Mouse (Mus musculus): ENCODE results near the gene Mettl16. TPM values are rescaled to one million over a fixed set of nuclear protein-coding genes. Genes with fewer than 3 reads are reported as not detected.
A peak's percentile ranks its signal among the peaks of the same experiment; 100 is the strongest.

The Mettl16 gene
- total RNA-seq, 2 experiments from 2014 or later = 11.5 to 13.6 TPM

DNA sequence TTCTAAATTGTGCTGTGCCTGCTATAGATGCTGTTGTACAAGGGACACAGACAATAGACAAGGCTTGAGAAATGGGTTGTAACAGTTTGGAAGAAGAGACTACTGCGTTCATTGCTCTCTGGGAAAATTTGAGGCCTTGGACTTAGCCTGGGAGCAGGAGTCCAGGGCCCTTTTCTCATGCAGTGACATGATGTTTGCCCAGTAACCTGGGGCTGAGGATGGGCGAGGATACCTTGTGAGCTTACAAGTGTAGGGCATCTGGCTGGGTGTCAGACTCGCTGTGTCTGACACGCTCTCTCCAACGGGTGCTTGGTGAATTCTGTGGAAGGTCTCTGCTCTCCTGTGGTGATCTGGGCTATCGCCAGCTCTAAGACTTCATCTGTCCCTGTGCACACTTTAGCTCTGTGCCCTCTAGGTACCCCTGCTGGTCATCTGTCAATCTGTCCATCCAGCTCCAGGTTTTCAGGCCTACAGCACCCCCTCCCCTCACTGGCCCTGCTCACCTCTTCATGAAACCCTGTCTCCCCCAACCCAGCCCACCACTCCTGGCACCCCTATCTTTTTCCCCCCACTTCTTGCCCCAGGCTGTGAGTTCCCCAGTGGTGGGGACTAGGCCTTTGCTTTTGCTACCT is 65.1 kb downstream of the Mettl16 start:
- Histone ChIP-seq H3K4me3 (no peak overlapping the region), H3K27ac (peak overlapping the region; percentile 99)
- DNase-seq = no peak
- no peak for TF ChIP-seq CTCF (IDR thresholded peaks at IDR 0.05)
- intact Hi-C loops (cut with DNase I) = no loop called here

DNA sequence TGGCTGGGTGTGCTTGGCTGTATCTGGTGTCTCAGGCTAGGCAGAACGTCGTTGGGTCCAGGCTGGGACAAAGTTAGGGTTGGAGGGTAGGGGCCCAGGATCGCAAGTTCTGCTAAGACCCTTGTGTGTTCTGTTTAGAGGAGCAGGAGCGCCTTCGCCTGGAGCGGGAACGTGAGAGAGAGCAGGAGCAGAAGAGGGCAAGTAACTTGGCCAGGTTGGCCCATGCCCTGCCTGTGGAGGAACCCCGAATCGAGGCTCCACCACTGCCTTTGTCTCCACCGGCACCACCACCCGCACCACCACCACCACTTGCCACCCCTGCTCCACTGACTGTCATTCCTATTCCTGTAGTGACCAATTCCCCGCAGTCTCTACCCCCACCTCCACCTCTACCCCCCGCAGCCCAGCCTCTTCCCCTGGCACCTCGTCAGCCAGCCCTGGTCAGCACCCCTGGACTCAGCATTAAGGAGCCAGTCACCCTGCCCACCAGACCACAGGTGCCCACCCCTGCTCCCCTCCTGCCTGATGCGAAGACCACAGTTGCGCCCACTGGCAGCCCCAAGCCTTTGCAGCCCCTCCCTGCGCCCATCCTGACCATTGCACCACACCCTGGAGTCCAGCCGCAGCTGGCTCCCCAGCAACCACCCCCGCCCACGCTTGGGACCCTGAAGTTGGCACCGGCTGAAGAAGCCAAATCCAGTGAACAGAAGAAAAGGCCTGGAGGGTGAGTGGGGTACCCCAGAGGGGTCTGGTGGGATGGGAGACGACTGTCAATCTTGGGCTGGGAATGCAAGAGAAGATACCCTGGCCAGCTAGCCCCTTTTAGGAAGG is 65.8 kb downstream of the Mettl16 start:
- intact Hi-C loops (cut with DNase I) = no loop called here

DNA sequence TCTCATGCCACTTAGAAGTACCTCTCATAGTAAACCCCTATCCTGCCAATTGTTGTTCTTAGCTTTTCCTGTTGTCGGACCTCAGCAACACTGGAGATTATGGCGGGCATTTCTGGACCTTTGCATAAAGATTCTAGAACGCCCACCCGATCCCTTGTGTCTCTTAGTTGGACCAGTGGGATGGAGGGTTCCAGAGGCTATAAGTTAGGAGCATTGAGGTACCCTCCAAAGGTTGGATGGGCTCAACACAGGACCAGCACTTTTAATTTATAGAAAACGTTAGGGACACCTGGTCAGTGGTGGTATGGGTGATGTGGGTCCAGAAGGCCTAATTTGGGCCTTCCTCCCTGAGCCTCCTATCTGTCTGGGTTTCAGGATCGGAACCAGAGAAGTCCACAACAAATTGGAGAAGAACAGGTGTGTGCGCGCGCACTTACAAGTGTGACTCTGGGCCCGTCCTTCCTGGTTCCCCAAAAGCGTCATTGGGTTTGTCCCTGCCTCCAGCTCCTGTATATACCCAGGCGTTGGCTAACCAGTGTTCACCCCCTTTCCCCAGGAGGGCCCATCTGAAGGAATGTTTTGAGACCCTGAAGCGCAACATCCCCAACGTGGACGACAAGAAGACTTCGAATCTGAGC is 66.5 kb downstream of the Mettl16 start:
- TF ChIP-seq CTCF (IDR thresholded peaks at IDR 0.05) = no peak

More for the DNA sequence above, 65.8 kb downstream of the Mettl16 start:
- no peak for DNase-seq
- peak overlapping the region; percentile 99 for H3K27ac ChIP-seq
- no peak overlapping the region for H3K4me3 ChIP-seq
- TF ChIP-seq CTCF (IDR thresholded peaks at IDR 0.05) = no peak

GRCm38 (mm10) chr11:74837694-74838431 is 67.2 kb downstream of the Mettl16 start:
- intact Hi-C loops (cut with DNase I) = loop anchor here (1.0 kb wide), 1 partner anchor 8 kb away; the partner anchor contains the start of gene Mnt

More for the DNA sequence above, 66.5 kb downstream of the Mettl16 start:
- no peak for DNase-seq
- intact Hi-C loops (cut with DNase I) = no loop called here
- H3K4me3 ChIP-seq = peak overlapping the region; percentile 76
- peak overlapping the region; percentile 99 for H3K27ac ChIP-seq

DNA sequence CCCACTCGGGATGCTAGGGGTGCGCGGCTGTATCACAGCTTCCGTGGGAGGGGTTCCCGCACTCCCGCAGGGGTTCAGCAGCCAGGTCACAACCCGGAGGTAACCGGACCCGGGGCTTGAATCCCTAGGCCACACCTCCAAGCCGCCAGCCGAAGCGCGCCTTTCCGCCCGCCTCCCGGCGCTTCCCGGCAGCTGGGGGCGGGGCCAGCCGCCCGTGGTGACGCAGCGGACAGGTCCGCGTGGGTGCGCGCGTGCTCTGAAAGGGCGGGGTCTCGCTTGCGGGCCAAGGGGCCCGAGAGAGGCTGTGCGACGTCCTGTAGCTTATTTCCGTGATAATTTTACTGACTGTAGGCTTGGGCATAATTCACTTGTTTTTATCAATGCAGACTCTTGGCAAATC is 67.8 kb downstream of the Mettl16 start:
- intact Hi-C loops (cut with DNase I) = loop anchor here (1.0 kb wide), 1 partner anchor 8 kb away; the partner anchor contains the start of gene Mnt
- TF ChIP-seq CTCF (IDR thresholded peaks at IDR 0.05) = no peak

More at GRCm38 (mm10) chr11:74837694-74838431, 67.2 kb downstream of the Mettl16 start:
- DNase-seq = peak; percentile 98
- peak; percentile 1; the same call in 1 of the 2 replicates for TF ChIP-seq CTCF (IDR thresholded peaks at IDR 0.05)
- Histone ChIP-seq H3K4me3 (peak overlapping the region; percentile 76), H3K27ac (peak overlapping the region; percentile 99)

DNA sequence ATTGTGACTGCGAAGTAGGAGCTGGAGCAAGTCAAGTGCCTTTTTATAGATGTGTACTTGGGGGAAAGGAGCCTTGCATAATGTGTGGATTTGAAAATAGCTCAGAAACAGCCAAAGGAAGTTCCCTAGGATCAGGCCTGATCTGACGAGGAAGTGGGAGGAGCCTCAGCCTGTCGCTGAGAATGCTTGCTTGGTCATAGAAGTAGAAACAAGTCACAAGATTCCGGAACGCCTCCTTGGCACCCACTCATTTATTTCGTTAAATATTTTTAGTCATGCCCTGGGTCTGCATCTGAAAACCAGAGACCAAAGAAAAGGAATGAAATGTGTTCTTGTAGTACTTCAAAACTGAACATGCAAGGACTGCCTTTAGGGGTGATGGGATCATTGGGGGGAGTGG is 68.3 kb downstream of the Mettl16 start:
- DNase-seq = peak; percentile 66
- H3K4me3 ChIP-seq = peak overlapping the region; percentile 76
- peak overlapping the region; percentile 99 for H3K27ac ChIP-seq
- TF ChIP-seq CTCF (IDR thresholded peaks at IDR 0.05) = no peak
- intact Hi-C loops (cut with DNase I) = loop anchor here (1.0 kb wide), 1 partner anchor 9 kb away; the partner anchor contains the start of gene Mnt

More for the DNA sequence above, 67.8 kb downstream of the Mettl16 start:
- peak overlapping the region; percentile 99 for H3K27ac ChIP-seq
- peak; percentile 98 for DNase-seq
- peak overlapping the region; percentile 76 for H3K4me3 ChIP-seq

GRCm38 (mm10) chr11:74839860-74840715 is 69.5 kb downstream of the Mettl16 start:
- H3K27ac ChIP-seq = peak overlapping the region; percentile 99
- H3K4me3 ChIP-seq = no peak overlapping the region
- intact Hi-C loops (cut with DNase I) = loop anchor here (10.0 kb wide), 1 partner anchor 115 kb away; the partner anchor contains the start of gene Pafah1b1
- DNase-seq = no peak
- TF ChIP-seq CTCF (IDR thresholded peaks at IDR 0.05) = no peak

DNA sequence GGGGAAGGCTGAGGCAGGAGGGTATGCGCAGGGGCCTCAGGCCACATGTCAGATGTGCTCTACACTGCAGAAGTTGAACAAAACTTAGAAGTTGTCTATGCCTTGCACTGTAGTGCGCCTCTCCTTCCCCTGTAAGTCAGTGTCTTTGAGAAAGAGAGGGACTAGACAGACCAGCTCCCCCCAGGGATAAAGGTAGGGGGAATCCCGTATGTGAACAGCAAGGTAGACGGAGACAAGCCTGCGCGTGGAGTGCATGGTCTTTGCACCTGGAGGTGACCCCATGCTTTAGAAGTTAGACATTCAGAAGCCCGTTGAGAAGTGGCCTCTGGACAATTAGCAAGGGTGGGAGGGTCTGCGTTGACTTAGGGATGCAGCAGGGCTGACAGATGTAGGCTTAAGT is 70.1 kb downstream of the Mettl16 start:
- no peak for DNase-seq
- Histone ChIP-seq H3K27ac (peak overlapping the region; percentile 46; the same call in 1 of the 2 replicates), H3K4me3 (no peak overlapping the region)
- TF ChIP-seq CTCF (IDR thresholded peaks at IDR 0.05) = no peak
- intact Hi-C loops (cut with DNase I) = loop anchor here (10.0 kb wide), 1 partner anchor 116 kb away; the partner anchor contains the start of gene Pafah1b1

- no peak for DNase-seq
- H3K4me3 ChIP-seq = no peak overlapping the region
- intact Hi-C loops (cut with DNase I) = loop anchor here (10.0 kb wide), 1 partner anchor 117 kb away; the partner anchor contains the start of gene Pafah1b1
- TF ChIP-seq CTCF (IDR thresholded peaks at IDR 0.05) = no peak
- H3K27ac ChIP-seq = peak overlapping the region; percentile 46
Measured at GRCm38 (mm10) chr11:74841366-74841765, 70.7 kb downstream of the Mettl16 start.

GRCm38 (mm10) chr11:74842045-74842444 is 71.4 kb downstream of the Mettl16 start:
- H3K27ac ChIP-seq = peak overlapping the region; percentile 46
- DNase-seq = no peak
- H3K4me3 ChIP-seq = no peak overlapping the region
- TF ChIP-seq CTCF (IDR thresholded peaks at IDR 0.05) = no peak
- intact Hi-C loops (cut with DNase I) = loop anchor here (10.0 kb wide), 1 partner anchor 117 kb away; the partner anchor contains the start of gene Pafah1b1

All from gastrocnemius, adult 2 months (tissue).